Mouse (Mus musculus): Measurements from ENCODE around the gene Actr1b. TPM values are rescaled to one million over a fixed set of nuclear protein-coding genes. Genes with fewer than 3 reads are reported as not detected.

Gene Actr1b
- polyA plus RNA-seq, 1 experiment from 2014 or later: 133 TPM

DNA sequence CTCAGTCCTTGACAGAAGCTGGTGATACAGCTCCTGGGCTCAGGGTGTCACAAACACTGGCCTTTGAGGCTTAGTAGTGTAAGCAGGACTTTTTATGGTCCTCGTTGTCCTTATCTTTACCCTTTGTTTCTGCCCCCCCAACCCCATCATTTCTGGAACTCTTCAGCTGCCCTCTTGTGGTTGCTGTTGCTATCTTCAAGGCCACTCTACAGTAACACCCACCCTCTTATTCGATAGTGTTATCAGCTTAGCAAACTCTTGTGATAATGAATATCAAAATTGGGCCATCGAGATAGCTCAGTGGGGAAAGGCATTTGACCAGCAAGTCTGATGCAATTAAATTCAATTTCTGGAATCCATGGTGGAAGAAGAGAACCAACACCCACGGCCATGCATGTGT, 49.8 kb downstream of the Actr1b start:
- Histone ChIP-seq H3K4me1 (peaks cover 13% of the 10 kb centered on the region), H3K27ac (no peak overlapping the region), H3K4me3 (no peak overlapping the region), H3K9me3 (no peaks in the 10 kb centered on the region), H3K27me3 (ENCODE audit: insufficient read depth, poor library complexity, severe bottlenecking) (no peaks in the 10 kb centered on the region), H3K36me3 (no peaks in the 10 kb centered on the region)
- no peak for DNase-seq (ENCODE audit: low spot score)
- 48% methylated on average over 4 of the region's 4 CpGs for WGBS

- H3K4me1 ChIP-seq: peaks cover 14% of the 10 kb centered on the region
Measured at GRCm38 (mm10) chr1:36658621-36659399, 55.4 kb downstream of the Actr1b start.

DNA sequence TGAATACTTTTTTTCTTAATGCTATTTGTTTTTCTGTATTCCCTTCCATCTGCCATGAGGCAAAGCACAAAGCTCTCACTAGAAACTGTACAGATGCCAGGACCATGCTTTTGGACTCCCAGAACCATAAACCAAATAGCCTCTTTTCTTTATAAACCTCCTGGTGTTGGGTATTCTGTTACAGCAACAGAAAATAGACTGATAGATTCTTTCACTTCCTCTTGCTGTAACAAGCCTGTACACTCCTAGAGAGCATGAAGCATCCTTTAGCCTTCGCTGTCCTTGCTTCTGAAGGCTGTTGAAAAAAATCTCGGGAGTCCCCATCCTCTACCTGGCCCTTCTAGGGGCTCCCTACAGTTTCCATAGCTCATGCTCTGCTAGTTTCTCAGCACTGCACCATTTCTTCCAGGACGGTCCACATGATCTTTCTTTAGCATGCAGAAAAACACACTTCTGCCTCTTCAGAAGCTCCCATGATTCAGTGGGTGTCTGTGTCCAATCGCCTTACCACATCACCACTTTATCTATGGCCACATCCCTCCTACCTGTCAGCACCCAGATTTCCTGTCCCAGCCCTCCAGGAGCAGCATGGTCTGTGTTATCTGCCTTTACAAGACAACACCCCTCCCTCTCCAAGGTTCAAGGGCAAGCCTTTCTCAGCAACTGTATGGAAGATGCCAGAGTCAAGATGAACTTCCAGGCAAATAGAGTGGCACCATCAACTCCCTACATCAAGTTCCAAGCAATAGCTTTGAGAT, 56.4 kb downstream of the Actr1b start:
- WGBS: 52% methylated on average over 4 of the region's 4 CpGs
- H3K27ac ChIP-seq: no peak overlapping the region
- no peak for DNase-seq (ENCODE audit: low spot score)
- no peaks in the 10 kb centered on the region for H3K36me3 ChIP-seq
- H3K4me1 ChIP-seq: peaks cover 14% of the 10 kb centered on the region
- no peaks in the 10 kb centered on the region for H3K9me3 ChIP-seq
- H3K4me3 ChIP-seq: no peak overlapping the region
- no peaks in the 10 kb centered on the region for H3K27me3 ChIP-seq (ENCODE audit: insufficient read depth, poor library complexity, severe bottlenecking)

More at GRCm38 (mm10) chr1:36658621-36659399, 55.4 kb downstream of the Actr1b start:
- no peak overlapping the region for H3K27ac ChIP-seq
- no peaks in the 10 kb centered on the region for H3K27me3 ChIP-seq (ENCODE audit: insufficient read depth, poor library complexity, severe bottlenecking)
- no peaks in the 10 kb centered on the region for H3K36me3 ChIP-seq
- no peak overlapping the region for H3K4me3 ChIP-seq
- H3K9me3 ChIP-seq: no peaks in the 10 kb centered on the region
- DNase-seq (ENCODE audit: low spot score): no peak
- WGBS: 76% methylated on average over 7 of the region's 7 CpGs

- DNase-seq (ENCODE audit: low spot score): no peak
- Histone ChIP-seq H3K36me3 (no peaks in the 10 kb centered on the region), H3K27me3 (ENCODE audit: insufficient read depth, poor library complexity, severe bottlenecking) (no peaks in the 10 kb centered on the region), H3K4me3 (no peak overlapping the region), H3K4me1 (peaks cover 14% of the 10 kb centered on the region), H3K9me3 (no peaks in the 10 kb centered on the region), H3K27ac (no peak overlapping the region)
- 72% methylated on average over 3 of the region's 3 CpGs for WGBS
Measured at GRCm38 (mm10) chr1:36656233-36656632, 58.0 kb downstream of the Actr1b start.

- 84% methylated on average over 5 of the region's 5 CpGs for WGBS
- Histone ChIP-seq H3K4me1 (peaks cover 14% of the 10 kb centered on the region), H3K9me3 (no peaks in the 10 kb centered on the region), H3K27me3 (ENCODE audit: insufficient read depth, poor library complexity, severe bottlenecking) (no peaks in the 10 kb centered on the region), H3K36me3 (no peaks in the 10 kb centered on the region), H3K27ac (no peak overlapping the region), H3K4me3 (no peak overlapping the region)
- no peak for DNase-seq (ENCODE audit: low spot score)
Measured at GRCm38 (mm10) chr1:36655039-36655438, 59.2 kb downstream of the Actr1b start.

Small RNA genes within 50 kb of the gene (microRNA-seq; reads per million reads assigned to microRNA genes)
- not detected for gene Gm24133

Other genes with a start within 250 kb of the Actr1b start
- gene Cnnm4, start 242.8 kb downstream of the Actr1b start, polyA plus RNA-seq (2016; fragmentation: Nextera tagmentation; extraction: Ambion mirVana): 7.1 and 8.6 TPM in 2 replicates
- 1.5 and 2.5 TPM in 2 replicates for gene Cnnm3, start 202.6 kb downstream of the Actr1b start, polyA plus RNA-seq (2016; fragmentation: Nextera tagmentation; extraction: Ambion mirVana)
- gene Ankrd23, start 177.5 kb downstream of the Actr1b start, polyA plus RNA-seq (2016; fragmentation: Nextera tagmentation; extraction: Ambion mirVana): 16.7 and 19.0 TPM in 2 replicates
- 0.20 and 1.0 TPM in 2 replicates for gene Gm42417, start 175.0 kb downstream of the Actr1b start, polyA plus RNA-seq (2016; fragmentation: Nextera tagmentation; extraction: Ambion mirVana)
- 23.9 and 24.5 TPM in 2 replicates for gene Ankrd39, start 167.0 kb downstream of the Actr1b start, polyA plus RNA-seq (2016; fragmentation: Nextera tagmentation; extraction: Ambion mirVana)
- gene Sema4c, start 156.1 kb downstream of the Actr1b start, polyA plus RNA-seq (2016; fragmentation: Nextera tagmentation; extraction: Ambion mirVana): 12.2 and 15.2 TPM in 2 replicates
- gene Fam178b, start 31.2 kb downstream of the Actr1b start, polyA plus RNA-seq (2016; fragmentation: Nextera tagmentation; extraction: Ambion mirVana): 1.8 and 4.1 TPM in 2 replicates
- gene Cox5b, start 23.0 kb downstream of the Actr1b start, polyA plus RNA-seq (2016; fragmentation: Nextera tagmentation; extraction: Ambion mirVana): 894 and 1,099 TPM in 2 replicates
- not detected in 2 replicates for gene 4933424G06Rik, start 4.3 kb downstream of the Actr1b start, polyA plus RNA-seq (2016; fragmentation: Nextera tagmentation; extraction: Ambion mirVana)
- 0.05 and 0.27 TPM in 2 replicates for gene Zap70, start 47.4 kb upstream of the Actr1b start, polyA plus RNA-seq (2016; fragmentation: Nextera tagmentation; extraction: Ambion mirVana)
- 9.2 and 12.1 TPM in 2 replicates for gene Tmem131, start 229.2 kb upstream of the Actr1b start, polyA plus RNA-seq (2016; fragmentation: Nextera tagmentation; extraction: Ambion mirVana)